Mouse (Mus musculus) embryonic facial prominence, embryonic 14.5 days (tissue): ENCODE results near the gene Parp14. TPM values are rescaled to one million over a fixed set of nuclear protein-coding genes. Genes with fewer than 3 reads are reported as not detected.
"Not testable (repeated sequence)": the region's sequence is repeated elsewhere in the genome, so short reads cannot be mapped to it uniquely, and the experiment has no call there.

Experiments
- ATAC-seq: fragments of 200-750 bp; cut with Nextera tagmentation; 2 replicates; pipeline ENCODE4 v1.8.0; 2017; ENCODE audit warnings: low read depth, moderate number of reproducible peaks, moderate TSS enrichment
- DNase-seq: peaks from one replicate; pipeline ENCODE4 v3.0.0-alpha.2; 2015; ENCODE audit warnings: low spot score
- H3K27ac ChIP-seq: fragments of 300-500 bp; sonication (generic); replicated peaks from 2 replicates; pipeline ENCODE4 v1.5.1; 2014; ENCODE audit warnings: low read depth, mild to moderate bottlenecking, low read length, moderate library complexity
- H3K27me3 ChIP-seq: fragments of 300-500 bp; sonication (generic); replicated peaks from 2 replicates; pipeline ENCODE4 v1.6.1; 2014; ENCODE audit warnings: low read length; ENCODE audit not compliant: control insufficient read depth, insufficient read depth
- H3K36me3 ChIP-seq: fragments of 300-500 bp; sonication (generic); 2 replicates; pipeline ENCODE4 v1.6.1; 2014; ENCODE audit warnings: low read length, mixed read lengths; ENCODE audit not compliant: control insufficient read depth, insufficient read depth
- H3K4me1 ChIP-seq: fragments of 300-500 bp; sonication (generic); 2 replicates; pipeline ENCODE4 v1.6.1; 2014; ENCODE audit warnings: antibody characterized with exemption, low read length; ENCODE audit not compliant: control insufficient read depth, insufficient read depth
- H3K4me2 ChIP-seq: fragments of 300-500 bp; sonication (generic); 2 replicates; pipeline ENCODE4 v1.6.1; 2014; ENCODE audit warnings: low read depth, mild to moderate bottlenecking, low read length, moderate library complexity, mixed read lengths
- H3K4me3 ChIP-seq: fragments of 300-500 bp; sonication (generic); 2 replicates; pipeline ENCODE4 v1.5.1; 2014; ENCODE audit warnings: low read depth, mild to moderate bottlenecking, low read length
- H3K9ac ChIP-seq: fragments of 300-500 bp; sonication (generic); 2 replicates; pipeline ENCODE4 v1.6.1; 2014; ENCODE audit warnings: low read depth, mild to moderate bottlenecking, low read length, moderate library complexity, mixed read lengths
- H3K9me3 ChIP-seq: fragments of 300-500 bp; sonication (generic); 2 replicates; pipeline ENCODE4 v1.6.1; 2016; ENCODE audit warnings: low read length; ENCODE audit not compliant: control insufficient read depth
- WGBS: fragments of 180-500 bp; shearing (Covaris S2); extraction: QIAGEN DNeasy Blood & Tissue Kit; methylation state at CpG from one replicate; pipeline ENCODE4 v1.1.7; 2014; 5-methylcytosine and 5-hydroxymethylcytosine counted together
- polyA plus RNA-seq: library from polyadenylated mRNA; unstranded; fragments of >200 nt; fragmentation: Nextera tagmentation; extraction: Ambion mirVana; gene quantifications from 2 replicates; pipeline ENCODE4 v1.2.1, GENCODE M21; 2014

Gene Parp14
- polyA plus RNA-seq, 1 experiment from 2014 or later: 1.3 TPM

DNA sequence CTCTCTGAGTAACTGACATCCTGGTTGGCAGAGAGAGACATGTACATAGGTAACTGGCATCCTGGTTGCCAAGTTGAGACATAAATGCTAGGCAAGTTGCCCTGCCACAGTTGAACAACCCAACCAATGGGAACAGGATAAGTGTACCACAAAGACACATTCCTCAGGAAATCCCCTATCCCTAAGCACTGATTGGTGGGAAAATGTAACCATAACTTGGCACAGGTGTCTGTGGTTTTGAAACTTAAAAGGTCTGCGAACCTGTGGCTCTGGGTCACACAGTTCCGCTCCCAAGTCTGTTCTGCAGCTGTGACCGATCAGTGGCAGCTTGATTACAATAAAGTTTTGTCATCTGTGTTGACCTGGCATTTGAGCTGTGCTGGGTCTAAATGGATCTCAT is 34.0 kb upstream of the Parp14 start:
- no peak overlapping the region for H3K27ac ChIP-seq
- DNase-seq (no peak), ATAC-seq (no peak)
- H3K27me3 ChIP-seq: no peaks in the 10 kb centered on the region
- 52% methylated on average over 3 of the region's 3 CpGs for whole genome bisulfite sequencing
- H3K4me2 ChIP-seq: no peak overlapping the region
- H3K9ac ChIP-seq: no peak overlapping the region
- no peak overlapping the region for H3K4me3 ChIP-seq
- no peaks in the 10 kb centered on the region for H3K36me3 ChIP-seq
- no peaks in the 10 kb centered on the region for H3K9me3 ChIP-seq
- H3K4me1 ChIP-seq: no peaks in the 10 kb centered on the region

DNA sequence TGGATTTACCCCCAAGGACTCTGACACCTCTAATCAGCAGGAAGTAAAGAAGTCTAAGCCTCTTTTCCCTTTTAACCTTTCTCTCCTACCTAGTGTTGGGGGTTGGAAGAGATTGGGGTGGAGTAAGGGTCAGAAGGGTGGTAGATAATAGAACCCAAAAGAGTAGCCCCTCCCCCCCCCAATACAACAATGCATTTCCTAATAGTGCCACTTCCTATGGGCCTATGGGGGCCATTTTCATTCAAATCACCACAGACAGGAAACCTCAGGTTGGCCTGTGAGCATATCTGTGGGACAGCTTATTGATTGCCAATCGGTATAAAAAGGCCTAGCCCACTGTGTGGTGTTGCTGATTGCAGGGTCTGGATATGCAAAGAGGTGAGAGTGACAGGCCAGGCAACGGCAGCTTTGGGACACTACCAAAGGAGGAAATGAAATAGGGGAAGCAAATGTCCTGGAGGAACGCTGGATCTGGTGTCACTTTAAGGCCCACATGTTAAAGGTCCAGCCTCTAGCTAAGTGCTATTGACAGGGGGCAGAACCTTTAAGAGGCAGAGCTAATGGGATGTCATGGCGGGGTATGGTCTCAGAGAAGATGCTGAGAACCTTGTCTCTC is 32.9 kb upstream of the Parp14 start:
- WGBS: 50% methylated on average over 4 of the region's 4 CpGs
- H3K36me3 ChIP-seq: no peaks in the 10 kb centered on the region

GRCm38 (mm10) chr16:35903014-35903640 is 31.8 kb upstream of the Parp14 start:
- Histone ChIP-seq H3K9me3 (no peaks in the 10 kb centered on the region), H3K4me1 (no peaks in the 10 kb centered on the region), H3K36me3 (no peaks in the 10 kb centered on the region), H3K9ac (no peak overlapping the region), H3K27me3 (no peaks in the 10 kb centered on the region), H3K27ac (no peak overlapping the region), H3K4me2 (no peak overlapping the region), H3K4me3 (no peak overlapping the region)
- ATAC-seq (no peak), DNase-seq (no peak)
- WGBS: 83% methylated on average over 6 of the region's 6 CpGs

More for the DNA sequence above, 32.9 kb upstream of the Parp14 start:
- H3K4me2 ChIP-seq: no peak overlapping the region
- ATAC-seq (no peak), DNase-seq (no peak)
- no peaks in the 10 kb centered on the region for H3K4me1 ChIP-seq
- H3K9me3 ChIP-seq: no peaks in the 10 kb centered on the region
- no peak overlapping the region for H3K9ac ChIP-seq
- H3K4me3 ChIP-seq: no peak overlapping the region
- no peak overlapping the region for H3K27ac ChIP-seq
- no peaks in the 10 kb centered on the region for H3K27me3 ChIP-seq

DNA sequence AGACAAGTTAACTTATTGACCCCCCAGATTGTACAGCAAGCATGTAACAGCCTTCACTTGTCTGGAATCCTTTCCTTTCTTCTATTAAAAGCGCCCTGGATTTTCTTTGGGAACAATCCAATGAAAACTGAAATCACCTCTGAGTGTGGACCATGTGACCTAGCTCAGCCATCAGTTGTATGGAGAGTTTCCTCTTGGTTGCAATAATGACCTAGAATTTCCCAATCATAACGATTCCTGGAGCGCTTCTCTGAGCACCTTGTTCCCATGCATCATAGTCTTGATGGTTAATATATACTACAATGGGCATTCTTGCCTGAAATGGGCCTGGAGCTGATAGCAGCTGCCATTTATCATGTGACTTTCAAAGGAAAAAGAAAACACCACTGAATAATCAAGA is 29.2 kb upstream of the Parp14 start:
- no peak for ATAC-seq

GRCm38 (mm10) chr16:35894997-35895396 is 23.7 kb upstream of the Parp14 start:
- no peaks in the 10 kb centered on the region for H3K36me3 ChIP-seq
- H3K4me2 ChIP-seq: no peak overlapping the region
- no peak overlapping the region for H3K9ac ChIP-seq
- no peaks in the 10 kb centered on the region for H3K4me1 ChIP-seq
- 70% methylated on average over 6 of the region's 6 CpGs for WGBS
- DNase-seq (no peak), ATAC-seq (no peak)
- no peak overlapping the region for H3K4me3 ChIP-seq
- H3K27me3 ChIP-seq: no peaks in the 10 kb centered on the region
- 0 out of 2 replicates have a peak, but pooled peaks cover 5% of the 10 kb centered on the region for H3K9me3 ChIP-seq
- H3K27ac ChIP-seq: no peak overlapping the region

More for the DNA sequence above, 29.2 kb upstream of the Parp14 start:
- no peak overlapping the region for H3K4me3 ChIP-seq
- no peaks in the 10 kb centered on the region for H3K36me3 ChIP-seq
- 0 out of 2 replicates have a peak, but pooled peaks cover 5% of the 10 kb centered on the region for H3K9me3 ChIP-seq
- no peaks in the 10 kb centered on the region for H3K4me1 ChIP-seq
- WGBS: 76% methylated on average over 3 of the region's 3 CpGs
- no peak overlapping the region for H3K9ac ChIP-seq
- no peaks in the 10 kb centered on the region for H3K27me3 ChIP-seq
- no peak for DNase-seq
- no peak overlapping the region for H3K27ac ChIP-seq
- H3K4me2 ChIP-seq: no peak overlapping the region

DNA sequence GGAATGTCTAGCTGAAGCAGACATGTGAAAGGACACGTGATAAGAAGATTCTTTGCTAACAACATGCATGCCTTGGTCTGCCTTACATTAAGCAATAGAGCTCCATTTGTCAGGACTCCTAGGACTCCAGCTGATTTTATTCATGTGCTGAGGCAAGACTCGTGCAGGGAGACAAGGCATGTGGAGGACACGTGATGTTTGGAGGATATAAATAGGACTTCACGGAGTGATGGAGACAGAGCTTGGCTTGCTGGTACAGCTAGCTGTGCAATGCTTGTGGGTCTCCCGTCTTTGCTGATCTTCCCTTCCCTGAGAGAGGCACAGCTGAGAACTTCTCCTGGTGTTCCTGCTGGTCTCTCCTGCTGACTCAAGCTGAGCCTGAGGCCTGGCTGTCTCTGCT is 20.3 kb upstream of the Parp14 start:
- not testable (repeated sequence) for H3K4me2 ChIP-seq, ATAC-seq, H3K27ac ChIP-seq, H3K4me1 ChIP-seq, DNase-seq, H3K36me3 ChIP-seq, H3K9ac ChIP-seq, H3K27me3 ChIP-seq, H3K4me3 ChIP-seq, H3K9me3 ChIP-seq
- 70% methylated on average over 5 of the region's 5 CpGs for WGBS

DNA sequence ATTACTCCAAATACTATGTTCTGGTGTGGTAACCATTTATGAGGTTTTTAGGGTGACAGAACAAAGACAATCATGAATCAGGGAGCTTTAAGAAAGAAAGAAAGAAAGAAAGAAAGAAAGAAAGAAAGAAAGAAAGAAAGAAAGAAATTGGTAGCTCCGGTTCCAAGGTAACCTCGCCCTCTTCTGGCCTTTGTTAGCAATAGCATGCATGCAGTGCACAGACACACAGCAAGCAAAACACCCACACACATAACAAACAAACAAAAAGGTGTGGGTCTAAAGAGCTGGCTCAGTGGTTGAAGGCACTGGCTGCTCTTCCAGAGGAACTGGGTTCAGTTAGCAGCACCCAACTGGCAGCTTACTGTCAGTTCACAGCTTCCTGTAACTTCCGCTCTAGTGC is 19.3 kb upstream of the Parp14 start:
- no peak overlapping the region for H3K4me2 ChIP-seq
- H3K9me3 ChIP-seq: no peaks in the 10 kb centered on the region
- no peaks in the 10 kb centered on the region for H3K36me3 ChIP-seq
- no peaks in the 10 kb centered on the region for H3K4me1 ChIP-seq
- no peak overlapping the region for H3K27ac ChIP-seq
- no peak overlapping the region for H3K4me3 ChIP-seq
- DNase-seq: no peak
- ATAC-seq: no peak
- no peak overlapping the region for H3K9ac ChIP-seq
- WGBS: 76% methylated on average over 3 of the region's 3 CpGs
- H3K27me3 ChIP-seq: no peaks in the 10 kb centered on the region

DNA sequence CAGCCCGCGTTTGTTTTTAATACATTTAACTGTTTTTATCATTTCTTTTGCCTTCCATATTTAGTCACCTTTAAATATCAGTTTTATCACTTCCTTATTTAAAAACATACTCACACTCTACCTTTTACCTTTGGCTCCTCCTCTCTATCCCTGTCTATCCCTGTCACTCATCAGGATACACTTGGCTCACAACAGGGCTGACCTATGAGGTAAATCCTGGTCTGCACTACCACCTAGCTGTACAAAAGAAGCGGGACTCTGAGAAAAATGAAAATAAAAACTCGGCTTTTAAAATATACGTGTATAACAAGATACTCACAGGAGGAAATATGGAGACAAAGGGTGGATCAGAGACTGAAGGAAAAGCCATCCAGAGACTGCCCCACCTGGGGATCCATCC is 17.6 kb upstream of the Parp14 start:
- DNase-seq (no peak), ATAC-seq (no peak)
- H3K36me3 ChIP-seq: no peaks in the 10 kb centered on the region
- 90% methylated on average over 5 of the region's 5 CpGs for WGBS
- H3K9me3 ChIP-seq: no peaks in the 10 kb centered on the region
- no peak overlapping the region for H3K4me2 ChIP-seq
- H3K9ac ChIP-seq: no peak overlapping the region
- H3K27me3 ChIP-seq: no peaks in the 10 kb centered on the region
- H3K4me3 ChIP-seq: no peak overlapping the region
- H3K27ac ChIP-seq: no peak overlapping the region
- no peaks in the 10 kb centered on the region for H3K4me1 ChIP-seq

- H3K27ac ChIP-seq: no peak overlapping the region
Measured at GRCm38 (mm10) chr16:35888174-35888573, 16.8 kb upstream of the Parp14 start.

More at GRCm38 (mm10) chr16:35888174-35888573, 16.8 kb upstream of the Parp14 start:
- Histone ChIP-seq H3K9ac (no peak overlapping the region), H3K4me3 (no peak overlapping the region), H3K9me3 (no peaks in the 10 kb centered on the region), H3K27me3 (no peaks in the 10 kb centered on the region), H3K4me1 (no peaks in the 10 kb centered on the region), H3K4me2 (no peak overlapping the region), H3K36me3 (no peaks in the 10 kb centered on the region)
- DNase-seq (no peak), ATAC-seq (no peak)
- 65% methylated on average over 7 of the region's 7 CpGs for WGBS
